ENCODE assay signal across 26 mouse cellular contexts in genomic region chr2:60540346-60540745, GRCm38 (mm10). TPM values are rescaled to one million over a fixed set of nuclear protein-coding genes. Genes with fewer than 3 reads are reported as not detected.
"Had no signal": no experiment of that assay in that cellular context is flagged by ENCODE, and none has a peak within 500 bp of the region (broad histone marks: within the 10 kb centered on the region; RNA-seq: fewer than 3 reads in every experiment).

No protein-coding gene starts in this region.

- DNase-seq: cerebellum, adult 2 months; cerebellum, adult 8-10 months; cerebellum, adult 9-10 months; cerebellum, adult 9-11 months; cerebellum, postnatal 10 days; cerebellum, postnatal 14 days; cerebellum, postnatal 25 days; cerebellum, postnatal 36 days; embryo, embryonic 11 days; forebrain, postnatal 0 days; gastrocnemius, adult 2 months; gastrocnemius, postnatal 10 days; gastrocnemius, postnatal 14 days; gastrocnemius, postnatal 25 days; gastrocnemius, postnatal 36 days; heart, adult 18-20 months; heart, adult 2 months had no signal

- H3K4me3 ChIP-seq: embryonic facial prominence, embryonic 10.5 days; embryonic facial prominence, embryonic 12.5 days; embryonic facial prominence, embryonic 13.5 days; embryonic facial prominence, embryonic 15.5 days; erythroblast, embryonic 14.5 days; forebrain, embryonic 10.5 days; forebrain, embryonic 12.5 days; forebrain, embryonic 13.5 days; forebrain, embryonic 15.5 days; gastrocnemius, adult 2 months; heart, adult 2 months had no signal

- H3K36me3 ChIP-seq: embryonic facial prominence, embryonic 10.5 days; embryonic facial prominence, embryonic 12.5 days; embryonic facial prominence, embryonic 13.5 days; embryonic facial prominence, embryonic 15.5 days; forebrain, embryonic 10.5 days; forebrain, embryonic 12.5 days; forebrain, embryonic 15.5 days had no signal

- H3K27me3 ChIP-seq: embryonic facial prominence, embryonic 12.5 days; embryonic facial prominence, embryonic 13.5 days; embryonic facial prominence, embryonic 15.5 days; forebrain, embryonic 12.5 days; forebrain, embryonic 13.5 days; forebrain, embryonic 15.5 days had no signal

- H3K4me1 ChIP-seq: forebrain, embryonic 15.5 days had no signal

- H3K27ac ChIP-seq: embryonic facial prominence, embryonic 10.5 days; embryonic facial prominence, embryonic 12.5 days; embryonic facial prominence, embryonic 13.5 days; embryonic facial prominence, embryonic 15.5 days; forebrain, embryonic 10.5 days; forebrain, embryonic 12.5 days; forebrain, embryonic 13.5 days; forebrain, embryonic 15.5 days; gastrocnemius, adult 2 months; heart, adult 2 months had no signal

- H3K9me3 ChIP-seq: embryonic facial prominence, embryonic 10.5 days; embryonic facial prominence, embryonic 12.5 days; embryonic facial prominence, embryonic 13.5 days; embryonic facial prominence, embryonic 15.5 days; forebrain, embryonic 10.5 days; forebrain, embryonic 12.5 days; forebrain, embryonic 13.5 days; forebrain, embryonic 15.5 days had no signal

RNA-seq across cellular contexts. Expression of gene Pla2r1, which starts 12.8 kb away (rescaled TPM):
- polyA plus RNA-seq: erythroblast, embryonic 14.5 days had no signal
